ENCODE assay signal across 10 mouse cellular contexts in the genomic region with DNA sequence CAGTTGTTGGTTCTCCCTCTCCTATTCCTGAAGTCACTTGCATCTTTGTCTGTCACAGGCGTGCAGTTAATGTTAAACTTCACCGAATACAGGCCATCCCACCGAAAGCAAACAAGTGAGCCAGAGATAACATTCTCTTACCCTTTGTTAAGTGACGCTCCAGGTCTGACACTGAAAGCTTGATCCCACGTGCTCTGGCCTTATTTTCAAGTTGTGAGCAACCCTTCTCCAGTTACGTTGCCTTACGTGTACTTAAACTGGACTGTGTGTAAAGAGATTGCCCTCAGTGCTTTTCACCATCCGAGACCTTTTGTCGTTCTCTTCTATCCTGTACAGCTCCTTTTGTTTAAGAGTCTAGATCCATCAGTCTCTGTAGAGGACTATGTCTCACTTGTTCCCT. TPM values are rescaled to one million over a fixed set of nuclear protein-coding genes. Genes with fewer than 3 reads are reported as not detected.
DNase-seq lines count a peak whose midpoint lies in the region; ATAC-seq and TF ChIP-seq lines count a peak whose summit lies in the region.
"Had no signal": no experiment of that assay in that cellular context is flagged by ENCODE, and none has a peak within 500 bp of the region (broad histone marks: within the 10 kb centered on the region; RNA-seq: fewer than 3 reads in every experiment).

No protein-coding gene starts in this region.

- no peak for TF ChIP-seq POLR2A in lung, adult 2 months (IDR thresholded peaks at IDR 0.05; ENCODE audit: borderline replicate concordance, extremely low read depth, low read depth, low read length)

- H3K4me2 ChIP-seq in heart, embryonic 12.5 days, result peak overlapping the region; percentile 67
- H3K4me2 ChIP-seq in intestine, embryonic 15.5 days (replicated peaks), result peak overlapping the region; percentile 66
- H3K4me2 ChIP-seq in neural tube, embryonic 15.5 days, result peak overlapping the region; percentile 68

- H3K27ac ChIP-seq in heart, embryonic 12.5 days (ENCODE audit: poor library complexity, severe bottlenecking), result peak overlapping the region; percentile 75
- no peak overlapping the region for H3K27ac ChIP-seq in intestine, embryonic 15.5 days
- H3K27ac ChIP-seq in neural tube, embryonic 15.5 days (replicated peaks), result no peak overlapping the region

- no peaks in the 10 kb centered on the region for H3K27me3 ChIP-seq in heart, embryonic 12.5 days (replicated peaks)
- H3K27me3 ChIP-seq in intestine, embryonic 15.5 days (replicated peaks), result no peaks in the 10 kb centered on the region
- H3K27me3 ChIP-seq in neural tube, embryonic 15.5 days (replicated peaks), result no peaks in the 10 kb centered on the region

- H3K9ac ChIP-seq in heart, embryonic 12.5 days, result peak overlapping the region; percentile 77
- peak overlapping the region; percentile 72; the same call in 1 of the 2 replicates for H3K9ac ChIP-seq in intestine, embryonic 15.5 days
- H3K9ac ChIP-seq in neural tube, embryonic 15.5 days (replicated peaks), result 0 out of 2 replicates have a peak overlapping the region, but pooled peaks have one; percentile 81

- 28% methylated on average over 9 of the region's 9 CpGs for WGBS in lung, adult 2 months
- WGBS in heart, embryonic 12.5 days, result 16% methylated on average over 9 of the region's 9 CpGs
- whole genome bisulfite sequencing in intestine, embryonic 15.5 days, result 19% methylated on average over 9 of the region's 9 CpGs
- WGBS in neural tube, embryonic 15.5 days, result 46% methylated on average over 9 of the region's 9 CpGs

- TF ChIP-seq CTCF in lung, adult 2 months (IDR thresholded peaks at IDR 0.05; ENCODE audit: insufficient read depth, low read length), result no peak

- intact Hi-C loops in gastrocnemius, postnatal 14 days (cut with DNase I; ENCODE audit: low total_unique reads), result loop anchor here (5.0 kb wide), 1 partner anchor 69 kb away; no protein-coding TSS in a partner anchor

- no peak for DNase-seq in lung, adult 2 months
- no peak for DNase-seq in lung, postnatal 14 days
- no peak for DNase-seq in gastrocnemius, postnatal 14 days
- DNase-seq in adrenal gland, postnatal 25 days, result no peak
- DNase-seq in urinary bladder, adult 18-20 months (ENCODE audit: low spot score in 2 of 2), result no peak
- DNase-seq: cerebellum, postnatal 14 days; kidney, adult 8-10 months had no signal

- H3K4me1 ChIP-seq in lung, adult 2 months (ENCODE audit: control insufficient read depth, insufficient read depth, low read length), result peaks cover 11% of the 10 kb centered on the region
- H3K4me1 ChIP-seq in heart, embryonic 12.5 days (replicated peaks), result peaks cover 54% of the 10 kb centered on the region
- H3K4me1 ChIP-seq in intestine, embryonic 15.5 days (replicated peaks), result peaks cover 8% of the 10 kb centered on the region; the same call in 1 of the 2 replicates
- H3K4me1 ChIP-seq in neural tube, embryonic 15.5 days, result peaks cover 26% of the 10 kb centered on the region

- no peak for ATAC-seq in heart, embryonic 12.5 days (ENCODE audit: insufficient number of reproducible peaks, low FRiP score)
- no peak for ATAC-seq in intestine, embryonic 15.5 days
- ATAC-seq in neural tube, embryonic 15.5 days (ENCODE audit: low FRiP score), result no peak

- H3K9me3 ChIP-seq in heart, embryonic 12.5 days (replicated peaks), result no peaks in the 10 kb centered on the region
- no peaks in the 10 kb centered on the region for H3K9me3 ChIP-seq in intestine, embryonic 15.5 days
- H3K9me3 ChIP-seq in neural tube, embryonic 15.5 days (replicated peaks), result no peaks in the 10 kb centered on the region

- peak overlapping the region; percentile 55 for H3K4me3 ChIP-seq in lung, adult 2 months (replicated peaks; ENCODE audit: extremely low read depth, low read depth, low read length)
- peak overlapping the region; percentile 68 for H3K4me3 ChIP-seq in heart, embryonic 12.5 days
- peak overlapping the region; percentile 65; the same call in 1 of the 2 replicates for H3K4me3 ChIP-seq in intestine, embryonic 15.5 days (replicated peaks)
- H3K4me3 ChIP-seq in neural tube, embryonic 15.5 days (replicated peaks), result peak overlapping the region; percentile 64; the same call in 1 of the 2 replicates

- peaks cover 20% of the 10 kb centered on the region for H3K36me3 ChIP-seq in heart, embryonic 12.5 days
- H3K36me3 ChIP-seq in intestine, embryonic 15.5 days, result no peaks in the 10 kb centered on the region
- H3K36me3 ChIP-seq in neural tube, embryonic 15.5 days, result peaks cover 4% of the 10 kb centered on the region; the same call in 1 of the 2 replicates

RNA-seq across cellular contexts. Expression of a gene that starts 2.2 kb away (rescaled TPM):
- 24.3 and 29.4 TPM in 2 replicates for polyA plus RNA-seq in lung, adult 2 months (2012; rRNA removed)
- polyA plus RNA-seq in heart, embryonic 12.5 days (2016; fragmentation: Nextera tagmentation; extraction: Ambion mirVana), result 44.2 and 48.3 TPM in 2 replicates
- polyA plus RNA-seq in intestine, embryonic 15.5 days (2015; fragmentation: Nextera tagmentation; extraction: Ambion mirVana), result 16.5 and 16.6 TPM in 2 replicates
- polyA plus RNA-seq in neural tube, embryonic 15.5 days (2015; fragmentation: Nextera tagmentation; extraction: Ambion mirVana), result 13.7 and 16.8 TPM in 2 replicates
- 10 to 100 TPM; 13.0 to 22.2 TPM for total RNA-seq in gastrocnemius, postnatal 14 days (2021)
- total RNA-seq in adrenal gland, postnatal 25 days (2021), result 6.1 and 7.0 TPM in 2 replicates

RNA-seq across cellular contexts. Expression of a gene that starts 5.9 kb away (rescaled TPM):
- polyA plus RNA-seq in lung, adult 2 months (2012; rRNA removed), result 16.8 and 19.8 TPM in 2 replicates
- 3.4 and 4.0 TPM in 2 replicates for polyA plus RNA-seq in heart, embryonic 12.5 days (2016; fragmentation: Nextera tagmentation; extraction: Ambion mirVana)
- 5.2 and 7.3 TPM in 2 replicates for polyA plus RNA-seq in intestine, embryonic 15.5 days (2015; fragmentation: Nextera tagmentation; extraction: Ambion mirVana)
- 4.5 and 6.6 TPM in 2 replicates for polyA plus RNA-seq in neural tube, embryonic 15.5 days (2015; fragmentation: Nextera tagmentation; extraction: Ambion mirVana)
- 1 to 10 TPM in 1 of 2 experiments, under 1 TPM in 1; 0.57 to 1.4 TPM for total RNA-seq in gastrocnemius, postnatal 14 days (2021)
- 1.3 and 4.8 TPM in 2 replicates for total RNA-seq in adrenal gland, postnatal 25 days (2021)
